Mouse (Mus musculus) limb, embryonic 14.5 days (tissue): ENCODE measurements around the gene Itgb7. TPM values are rescaled to one million over a fixed set of nuclear protein-coding genes. Genes with fewer than 3 reads are reported as not detected.

ENCODE experiments used
- ATAC-seq: fragments of 200-750 bp; cut with Nextera tagmentation; 2 replicates; pipeline ENCODE4 v1.8.0; 2017; ENCODE audit warnings: low read depth, moderate number of reproducible peaks, moderate TSS enrichment; ENCODE audit not compliant: low FRiP score
- DNase-seq: peaks from one replicate; pipeline ENCODE4 v3.0.0-alpha.2; 2015; ENCODE audit warnings: low spot score
- H3K27ac ChIP-seq: fragments of 300-500 bp; sonication (generic); replicated peaks from 2 replicates; pipeline ENCODE4 v1.5.1; 2014; ENCODE audit warnings: low read depth, mild to moderate bottlenecking, low read length, moderate library complexity, mixed read lengths
- H3K27me3 ChIP-seq: fragments of 300-500 bp; sonication (generic); 2 replicates; pipeline ENCODE4 v1.6.1; 2014; ENCODE audit warnings: low read length, mixed read lengths; ENCODE audit not compliant: control insufficient read depth, insufficient read depth
- H3K36me3 ChIP-seq: fragments of 300-500 bp; sonication (generic); 2 replicates; pipeline ENCODE4 v1.6.1; 2014; ENCODE audit warnings: mild to moderate bottlenecking, low read length, moderate library complexity, mixed read lengths; ENCODE audit not compliant: control insufficient read depth, insufficient read depth
- H3K4me1 ChIP-seq: fragments of 300-500 bp; sonication (generic); 2 replicates; pipeline ENCODE4 v1.6.1; 2014; ENCODE audit warnings: antibody characterized with exemption, low read length, mixed read lengths; ENCODE audit not compliant: control insufficient read depth, insufficient read depth
- H3K4me2 ChIP-seq: fragments of 300-500 bp; sonication (generic); replicated peaks from 2 replicates; pipeline ENCODE4 v1.6.1; 2014; ENCODE audit warnings: low read depth, mild to moderate bottlenecking, low read length, moderate library complexity; ENCODE audit not compliant: severe bottlenecking
- H3K4me3 ChIP-seq: fragments of 300-500 bp; sonication (generic); replicated peaks from 2 replicates; pipeline ENCODE4 v1.5.1; 2014; ENCODE audit warnings: low read length
- H3K9ac ChIP-seq: fragments of 300-500 bp; sonication (generic); 2 replicates; pipeline ENCODE4 v1.6.1; 2014; ENCODE audit warnings: mild to moderate bottlenecking, low read depth, low read length, moderate library complexity; ENCODE audit not compliant: severe bottlenecking
- H3K9me3 ChIP-seq: fragments of 300-500 bp; sonication (generic); 2 replicates; pipeline ENCODE4 v1.6.1; 2016; ENCODE audit warnings: low read length; ENCODE audit not compliant: control insufficient read depth
- POLR2A ChIP-seq: fragments of 200-500 bp; IDR thresholded peaks from 2 replicates; pipeline ENCODE4 v1.8.0; 2012; ENCODE audit warnings: inconsistent platforms, mild to moderate bottlenecking, moderate library complexity, borderline replicate concordance; ENCODE audit not compliant: insufficient read depth, insufficient read length; ENCODE audit errors: extremely low read depth
- WGBS: fragments of 180-500 bp; shearing (Covaris S2); extraction: QIAGEN DNeasy Blood & Tissue Kit; methylation state at CpG from one replicate; pipeline ENCODE4 v1.1.7; 2014; 5-methylcytosine and 5-hydroxymethylcytosine counted together
- polyA plus RNA-seq, 2 experiments: library from polyadenylated mRNA; depleted of rRNA in 1 of 2; stranded (reverse) in 1 of 2; unstranded in 1 of 2; fragments of >200 nt; fragmentation: Nextera tagmentation in 1 of 2; extraction: Ambion mirVana in 1 of 2; gene quantifications; 2 replicates each; pipeline versions ENCODE4 v1.2.1 to v1.2.3; 2012 to 2014

Gene Itgb7
- polyA plus RNA-seq, 2 experiments, result 2.7 to 4.2 TPM

GRCm38 (mm10) chr15:102244306-102245191 is 12.8 kb upstream of the Itgb7 start:
- H3K4me3 ChIP-seq, result peak overlapping the region; percentile 60
- peak overlapping the region; percentile 75 for H3K9ac ChIP-seq
- H3K27me3 ChIP-seq, result no peaks in the 10 kb centered on the region
- 2% methylated on average over 18 of the region's 19 CpGs for WGBS
- DNase-seq, result peak; percentile 57
- no peak for TF ChIP-seq POLR2A
- peaks cover 36% of the 10 kb centered on the region for H3K36me3 ChIP-seq
- H3K4me1 ChIP-seq, result peaks cover 49% of the 10 kb centered on the region
- peak overlapping the region; percentile 94 for H3K4me2 ChIP-seq
- peak overlapping the region; percentile 95 for H3K27ac ChIP-seq
- no peaks in the 10 kb centered on the region for H3K9me3 ChIP-seq
- no peak for ATAC-seq

GRCm38 (mm10) chr15:102243229-102244190 is 11.8 kb upstream of the Itgb7 start:
- Histone ChIP-seq H3K27me3 (no peaks in the 10 kb centered on the region), H3K27ac (peak overlapping the region; percentile 95), H3K9me3 (no peaks in the 10 kb centered on the region), H3K4me1 (peaks cover 38% of the 10 kb centered on the region), H3K36me3 (peaks cover 45% of the 10 kb centered on the region), H3K4me2 (peak overlapping the region; percentile 94), H3K4me3 (peak overlapping the region; percentile 60), H3K9ac (peak overlapping the region; percentile 75)
- WGBS, result 5% methylated on average over 22 of the region's 22 CpGs
- TF ChIP-seq POLR2A, result no peak
- ATAC-seq (no peak), DNase-seq (peak; percentile 39)

- Histone ChIP-seq H3K36me3 (peaks cover 54% of the 10 kb centered on the region), H3K27me3 (no peaks in the 10 kb centered on the region), H3K27ac (peak overlapping the region; percentile 95), H3K4me3 (peak overlapping the region; percentile 60), H3K9me3 (no peaks in the 10 kb centered on the region), H3K4me1 (peaks cover 36% of the 10 kb centered on the region), H3K9ac (peak overlapping the region; percentile 75; the same call in 1 of the 2 replicates), H3K4me2 (peak overlapping the region; percentile 94)
- ATAC-seq, result no peak
- DNase-seq, result no peak
- WGBS, result 31% methylated on average over 12 of the region's 12 CpGs
- no peak for TF ChIP-seq POLR2A
Measured at GRCm38 (mm10) chr15:102242404-102243228, 10.9 kb upstream of the Itgb7 start.

- peaks cover 74% of the 10 kb centered on the region for H3K36me3 ChIP-seq
- DNase-seq (no peak), ATAC-seq (no peak)
- no peaks in the 10 kb centered on the region for H3K9me3 ChIP-seq
- no peak overlapping the region for H3K4me2 ChIP-seq
- no peak for TF ChIP-seq POLR2A
- H3K4me1 ChIP-seq, result peaks cover 33% of the 10 kb centered on the region
- H3K27me3 ChIP-seq, result no peaks in the 10 kb centered on the region
- H3K9ac ChIP-seq, result no peak overlapping the region
- H3K4me3 ChIP-seq, result no peak overlapping the region
- H3K27ac ChIP-seq, result no peak overlapping the region
- 86% methylated on average over 4 of the region's 4 CpGs for WGBS
Measured at GRCm38 (mm10) chr15:102240607-102241006, 8.9 kb upstream of the Itgb7 start.

GRCm38 (mm10) chr15:102239851-102240250 is 8.1 kb upstream of the Itgb7 start:
- ATAC-seq (no peak), DNase-seq (no peak)
- peaks cover 82% of the 10 kb centered on the region for H3K36me3 ChIP-seq
- no peak overlapping the region for H3K4me3 ChIP-seq
- H3K27ac ChIP-seq, result peak overlapping the region; percentile 13; the same call in 1 of the 2 replicates
- no peak overlapping the region for H3K4me2 ChIP-seq
- WGBS, result 73% methylated on average over 11 of the region's 11 CpGs
- H3K4me1 ChIP-seq, result peaks cover 28% of the 10 kb centered on the region
- H3K27me3 ChIP-seq, result no peaks in the 10 kb centered on the region
- H3K9me3 ChIP-seq, result no peaks in the 10 kb centered on the region
- no peak overlapping the region for H3K9ac ChIP-seq
- no peak for TF ChIP-seq POLR2A
